Mouse (Mus musculus) lung, adult 2 months (tissue): ENCODE measurements around the gene Spi1.

Source experiments
- CTCF ChIP-seq: fragments of 200-500 bp; IDR thresholded peaks from 2 replicates; pipeline ENCODE4 v1.5.1; 2011; ENCODE audit warnings: mild to moderate bottlenecking, low read length, control low read depth; ENCODE audit not compliant: insufficient read depth
- POLR2A ChIP-seq: fragments of 200-500 bp; IDR thresholded peaks from 2 replicates; pipeline ENCODE4 v1.6.1; 2011; ENCODE audit warnings: low read depth, mild to moderate bottlenecking, control low read depth, low read length, borderline replicate concordance; ENCODE audit errors: extremely low read depth

- no peak for TF ChIP-seq CTCF
- no peak for TF ChIP-seq POLR2A
Observed at GRCm38 (mm10) chr2:91139311-91139710, 57.1 kb downstream of the Spi1 start.
